Mouse (Mus musculus) stomach, embryonic 14.5 days (tissue): ENCODE measurements around the gene Selenoo. TPM values are rescaled to one million over a fixed set of nuclear protein-coding genes. Genes with fewer than 3 reads are reported as not detected.

Experiments used
- ATAC-seq: fragments of 200-750 bp; cut with Nextera tagmentation; 2 replicates; pipeline ENCODE4 v1.8.0; 2017; ENCODE audit warnings: low read depth, moderate TSS enrichment; ENCODE audit not compliant: insufficient number of reproducible peaks, insufficient read depth, low FRiP score
- H3K27ac ChIP-seq: fragments of 300-500 bp; sonication (generic); 2 replicates; pipeline ENCODE4 v1.5.1; 2014; ENCODE audit warnings: mild to moderate bottlenecking, low read length, moderate library complexity, mixed read lengths
- H3K27me3 ChIP-seq: fragments of 300-500 bp; sonication (generic); 2 replicates; pipeline ENCODE4 v1.6.1; 2014; ENCODE audit warnings: low read length, control low read depth, mixed read lengths; ENCODE audit not compliant: control insufficient read depth, insufficient read depth
- H3K36me3 ChIP-seq: fragments of 300-500 bp; sonication (generic); 2 replicates; pipeline ENCODE4 v1.6.1; 2014; ENCODE audit warnings: mild to moderate bottlenecking, control low read depth, low read length, moderate library complexity, mixed read lengths; ENCODE audit not compliant: control insufficient read depth, insufficient read depth
- H3K4me1 ChIP-seq: fragments of 300-500 bp; sonication (generic); 2 replicates; pipeline ENCODE4 v1.6.1; 2014; ENCODE audit warnings: low read length, control low read depth, mixed read lengths; ENCODE audit not compliant: control insufficient read depth, insufficient read depth
- H3K4me2 ChIP-seq: fragments of 300-500 bp; sonication (generic); replicated peaks from 2 replicates; pipeline ENCODE4 v1.6.1; 2014; ENCODE audit warnings: low read depth, low read length, control low read depth
- H3K4me3 ChIP-seq: fragments of 300-500 bp; sonication (generic); 2 replicates; pipeline ENCODE4 v1.5.1; 2014; ENCODE audit warnings: low read depth, low read length, control low read depth
- H3K9ac ChIP-seq: fragments of 300-500 bp; sonication (generic); replicated peaks from 2 replicates; pipeline ENCODE4 v1.6.1; 2014; ENCODE audit warnings: low read depth, mild to moderate bottlenecking, control low read depth, low read length, moderate library complexity, mixed read lengths
- H3K9me3 ChIP-seq: fragments of 300-500 bp; sonication (generic); 2 replicates; pipeline ENCODE4 v1.6.1; 2016; ENCODE audit warnings: low read depth, low read length, control low read depth; ENCODE audit not compliant: control insufficient read depth
- WGBS: fragments of 180-500 bp; shearing (Covaris S2); extraction: QIAGEN DNeasy Blood & Tissue Kit; methylation state at CpG from one replicate; pipeline ENCODE4 v1.1.7; 2014; 5-methylcytosine and 5-hydroxymethylcytosine counted together
- polyA plus RNA-seq: library from polyadenylated mRNA; unstranded; fragments of >200 nt; fragmentation: Nextera tagmentation; extraction: Ambion mirVana; gene quantifications from 2 replicates; pipeline ENCODE4 v1.2.1, GENCODE M21; 2014

Gene Selenoo
- polyA plus RNA-seq, 1 experiment from 2014 or later, result 22.2 TPM

- H3K9me3 ChIP-seq, result no peaks in the 10 kb centered on the region
- H3K4me3 ChIP-seq, result no peak overlapping the region; the same call in 1 of the 2 replicates
- ATAC-seq, result no peak
- WGBS, result 86% methylated on average over 12 of the region's 12 CpGs
- peaks cover 18% of the 10 kb centered on the region; the same call in 1 of the 2 replicates for H3K27me3 ChIP-seq
- H3K4me1 ChIP-seq, result peaks cover 5% of the 10 kb centered on the region; the same call in 1 of the 2 replicates
- H3K4me2 ChIP-seq, result no peak overlapping the region
- no peak overlapping the region for H3K9ac ChIP-seq
- H3K27ac ChIP-seq, result no peak overlapping the region
- H3K36me3 ChIP-seq, result no peaks in the 10 kb centered on the region
Measured at GRCm38 (mm10) chr15:89060811-89061460, 27.9 kb upstream of the Selenoo start.

GRCm38 (mm10) chr15:89061761-89062517 lies 26.9 kb upstream of the Selenoo start:
- Histone ChIP-seq H3K27me3 (peaks cover 25% of the 10 kb centered on the region), H3K9ac (no peak overlapping the region), H3K4me1 (peaks cover 5% of the 10 kb centered on the region; the same call in 1 of the 2 replicates), H3K36me3 (no peaks in the 10 kb centered on the region), H3K27ac (no peak overlapping the region), H3K4me2 (no peak overlapping the region), H3K4me3 (no peak overlapping the region), H3K9me3 (no peaks in the 10 kb centered on the region)
- no peak for ATAC-seq
- WGBS, result 89% methylated on average over 6 of the region's 6 CpGs

- Histone ChIP-seq H3K9ac (no peak overlapping the region), H3K9me3 (no peaks in the 10 kb centered on the region), H3K27me3 (peaks cover 27% of the 10 kb centered on the region), H3K4me1 (peaks cover 5% of the 10 kb centered on the region; the same call in 1 of the 2 replicates), H3K36me3 (no peaks in the 10 kb centered on the region), H3K27ac (no peak overlapping the region), H3K4me3 (no peak overlapping the region), H3K4me2 (no peak overlapping the region)
- WGBS, result 87% methylated on average over 5 of the region's 5 CpGs
- no peak for ATAC-seq
Measured at GRCm38 (mm10) chr15:89062518-89062910, 26.4 kb upstream of the Selenoo start.

- no peaks in the 10 kb centered on the region for H3K9me3 ChIP-seq
- H3K4me3 ChIP-seq, result no peak overlapping the region
- no peak for ATAC-seq
- H3K4me2 ChIP-seq, result no peak overlapping the region
- 65% methylated on average over 7 of the region's 7 CpGs for WGBS
- peaks cover 31% of the 10 kb centered on the region for H3K27me3 ChIP-seq
- H3K36me3 ChIP-seq, result no peaks in the 10 kb centered on the region
- peaks cover 5% of the 10 kb centered on the region; the same call in 1 of the 2 replicates for H3K4me1 ChIP-seq
- no peak overlapping the region for H3K27ac ChIP-seq
- H3K9ac ChIP-seq, result no peak overlapping the region
Measured at GRCm38 (mm10) chr15:89063001-89063400, 25.9 kb upstream of the Selenoo start.

GRCm38 (mm10) chr15:89063536-89063935 lies 25.3 kb upstream of the Selenoo start:
- no peak overlapping the region for H3K27ac ChIP-seq
- no peak for ATAC-seq
- no peak overlapping the region for H3K4me3 ChIP-seq
- WGBS, result 63% methylated on average over 6 of the region's 6 CpGs
- H3K9ac ChIP-seq, result no peak overlapping the region
- no peak overlapping the region for H3K4me2 ChIP-seq
- H3K27me3 ChIP-seq, result peaks cover 26% of the 10 kb centered on the region
- no peaks in the 10 kb centered on the region for H3K9me3 ChIP-seq
- peaks cover 5% of the 10 kb centered on the region; the same call in 1 of the 2 replicates for H3K4me1 ChIP-seq
- no peaks in the 10 kb centered on the region for H3K36me3 ChIP-seq

- H3K36me3 ChIP-seq, result no peaks in the 10 kb centered on the region
- no peak overlapping the region for H3K4me3 ChIP-seq
- H3K27ac ChIP-seq, result no peak overlapping the region
- peaks cover 21% of the 10 kb centered on the region for H3K27me3 ChIP-seq
- no peak overlapping the region for H3K4me2 ChIP-seq
- WGBS, result 91% methylated on average over 5 of the region's 5 CpGs
- no peak for ATAC-seq
- peaks cover 5% of the 10 kb centered on the region; the same call in 1 of the 2 replicates for H3K4me1 ChIP-seq
- no peaks in the 10 kb centered on the region for H3K9me3 ChIP-seq
- H3K9ac ChIP-seq, result no peak overlapping the region
Measured at GRCm38 (mm10) chr15:89064891-89065290, 24.0 kb upstream of the Selenoo start.

GRCm38 (mm10) chr15:89067609-89068008 lies 21.3 kb upstream of the Selenoo start:
- no peaks in the 10 kb centered on the region for H3K9me3 ChIP-seq
- peaks cover 13% of the 10 kb centered on the region for H3K27me3 ChIP-seq
- no peak overlapping the region for H3K9ac ChIP-seq
- H3K27ac ChIP-seq, result no peak overlapping the region
- H3K36me3 ChIP-seq, result no peaks in the 10 kb centered on the region
- WGBS, result 22% methylated on average over 35 of the region's 35 CpGs
- H3K4me2 ChIP-seq, result peak overlapping the region; percentile 32
- no peaks in the 10 kb centered on the region for H3K4me1 ChIP-seq
- no peak for ATAC-seq
- peak overlapping the region; percentile 5 for H3K4me3 ChIP-seq

- no peak for ATAC-seq
Measured at GRCm38 (mm10) chr15:89068226-89068625, 20.7 kb upstream of the Selenoo start.

More at GRCm38 (mm10) chr15:89068226-89068625, 20.7 kb upstream of the Selenoo start:
- Histone ChIP-seq H3K27me3 (peaks cover 13% of the 10 kb centered on the region), H3K27ac (no peak overlapping the region), H3K4me3 (peak overlapping the region; percentile 5; the same call in 1 of the 2 replicates), H3K4me2 (peak overlapping the region; percentile 32; the same call in 1 of the 2 replicates), H3K4me1 (no peaks in the 10 kb centered on the region), H3K36me3 (no peaks in the 10 kb centered on the region), H3K9ac (no peak overlapping the region), H3K9me3 (no peaks in the 10 kb centered on the region)
- 29% methylated on average over 26 of the region's 26 CpGs for WGBS
